Comparison of ENCODE assay signal across 8 mouse cellular contexts in the genomic region with DNA sequence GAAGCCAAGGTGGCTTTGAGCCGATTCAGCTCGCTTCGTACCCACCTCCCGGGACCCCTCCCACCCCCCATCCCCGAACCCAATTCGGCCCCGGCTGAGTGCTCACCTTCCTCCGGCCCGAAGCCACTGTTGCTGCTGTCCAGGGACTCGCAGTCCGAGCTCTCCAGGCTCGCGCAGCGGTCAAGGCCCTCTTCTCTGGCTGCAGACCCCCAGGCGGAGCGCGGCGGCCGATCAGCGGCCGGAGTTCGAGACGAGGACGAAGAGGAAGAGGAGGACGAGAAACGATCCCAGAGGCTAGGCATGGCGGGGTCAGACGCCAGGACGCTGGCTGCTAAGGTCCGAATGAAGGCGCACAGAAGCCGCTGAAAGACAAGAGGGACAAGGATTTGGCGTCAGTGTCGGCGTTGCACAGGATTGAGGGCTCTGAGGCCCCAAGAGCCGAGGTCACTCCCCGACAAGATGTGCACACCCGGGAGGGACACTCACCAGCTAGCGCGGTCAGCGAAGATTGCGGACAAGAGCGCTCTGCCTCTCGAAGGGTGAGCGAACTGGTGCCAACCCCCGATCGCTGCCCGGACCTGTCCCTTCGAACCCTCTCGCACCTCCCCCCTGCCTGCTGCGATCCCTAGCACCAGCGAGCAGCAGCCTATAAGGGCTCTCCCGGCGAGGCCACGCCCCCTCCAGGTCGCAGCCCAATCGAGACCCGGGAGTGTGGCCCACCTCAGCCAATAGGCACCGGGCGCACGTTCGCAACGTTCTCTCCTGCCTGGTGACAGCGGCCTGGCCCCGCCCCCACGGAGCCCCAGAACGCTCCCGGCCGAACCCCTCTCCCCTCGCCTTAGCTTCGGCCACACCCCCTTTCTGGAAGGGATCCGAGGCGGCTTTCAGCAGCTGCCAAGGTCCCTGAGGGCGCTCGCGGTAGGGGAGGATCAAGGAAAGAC. TPM values are rescaled to one million over a fixed set of nuclear protein-coding genes. Genes with fewer than 3 reads are reported as not detected.
DNase-seq lines count a peak whose midpoint lies in the region; ATAC-seq and TF ChIP-seq lines count a peak whose summit lies in the region.

A gene (minus strand): TSS at position 624 of the 941 bp plus-strand sequence.

- peak within 1 kb of the TSS; percentile 98 for H3K27ac ChIP-seq in cortical plate, adult 2 months (ENCODE audit: insufficient read depth, low read length)

- intact Hi-C loops in left cerebral cortex, postnatal 10 days (cut with DNase I): loop anchor here (1.0 kb wide), 1 partner anchor 58 kb away; no protein-coding TSS in a partner anchor

- peaks cover 6% of the 10 kb centered on the region for H3K4me1 ChIP-seq in cortical plate, adult 2 months (ENCODE audit: control insufficient read depth, insufficient read depth, low read length)

- TF ChIP-seq POLR2A in cortical plate, adult 2 months (IDR thresholded peaks at IDR 0.05; ENCODE audit: extremely low read depth, insufficient read depth, low read length): peak; percentile 100

- peak; percentile 90 for ATAC-seq in activated CD4-positive, CD25-positive, alpha-beta regulatory T cell, adult 4 months
- ATAC-seq in inflammation-experienced regulatory T-cells, adult 6 months: peak; percentile 85
- ATAC-seq in megakaryocyte-erythroid progenitor cell, adult 5-6 weeks (replicated peaks; ENCODE audit: low FRiP score, low TSS enrichment, poor library complexity, severe bottlenecking): peak; percentile 93

- peak within 1 kb of the TSS; percentile 88 for H3K4me3 ChIP-seq in cortical plate, adult 2 months (ENCODE audit: insufficient read depth, low read length)

- peak; percentile 98 for DNase-seq in gastrocnemius, postnatal 10 days
- DNase-seq in left cerebral cortex, postnatal 10 days (ENCODE audit: extremely low spot score in 1 of 2, low spot score in 2 of 2): peak; percentile 99 to 100
- DNase-seq in right cerebral cortex, postnatal 25 days: peak; percentile 100
- peak; percentile 100 for DNase-seq in urinary bladder, postnatal 4 days (ENCODE audit: low spot score in 2 of 2)

- TF ChIP-seq CTCF in cortical plate, adult 2 months (IDR thresholded peaks at IDR 0.05; ENCODE audit: extremely low read depth, insufficient read depth, low read length): no peak

RNA-seq across cellular contexts. Expression of the gene that starts here (rescaled TPM):
- 10 to 100 TPM; 17.5 to 31.2 TPM for polyA plus RNA-seq in activated CD4-positive, CD25-positive, alpha-beta regulatory T cell, adult 4 months (2017; shearing (Covaris generic))
- polyA plus RNA-seq in cortical plate, adult 2 months (2012; rRNA removed): 35.7 and 38.3 TPM in 2 replicates
- 10 to 100 TPM; 14.2 to 39.1 TPM for total RNA-seq in gastrocnemius, postnatal 10 days (2021)
- polyA plus RNA-seq in inflammation-experienced regulatory T-cells, adult 6 months (2017; shearing (Covaris generic)): 10 to 100 TPM; 11.5 to 25.9 (median 14.4) TPM
- total RNA-seq in left cerebral cortex, postnatal 10 days (2021): 10 to 100 TPM; 52.2 to 67.8 TPM
- 2.0 and 3.0 TPM in 2 replicates for total RNA-seq in megakaryocyte-erythroid progenitor cell, adult 5-6 weeks (2014; fragmentation: Nextera tagmentation)
- total RNA-seq in megakaryocyte-erythroid progenitor cell, adult 5-6 weeks (2017): 2.0 and 4.4 TPM in 2 replicates

Comparison
In these comparisons a context has a peak if more than half of its experiments do, and no peak if none do; other contexts are left out.
1. Peak in every context shown above with its lines: DNase-seq, ATAC-seq, H3K4me3 ChIP-seq and H3K27ac ChIP-seq.